Mouse (Mus musculus): ENCODE results near the gene Stt3b.
A peak's percentile ranks its signal among the peaks of the same experiment; 100 is the strongest.

The Stt3b gene

DNA sequence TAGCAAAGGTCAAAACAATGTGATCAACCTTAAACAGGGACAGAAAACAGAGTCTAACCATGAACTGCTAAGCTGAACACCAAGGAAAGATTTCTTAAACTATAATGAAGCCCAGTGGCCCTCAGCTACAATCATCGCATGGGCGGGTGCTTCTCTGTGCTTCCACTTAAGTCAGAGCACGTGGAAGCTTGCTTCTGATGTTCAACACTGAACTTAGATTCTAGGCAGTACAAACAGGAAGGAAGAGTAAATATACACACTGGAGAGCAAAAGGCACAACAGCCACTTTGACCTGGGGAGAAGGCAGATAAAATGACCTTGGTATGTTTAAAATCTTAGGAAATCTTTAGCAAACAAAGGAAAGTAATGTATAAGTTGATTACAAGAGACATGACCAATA lies 38.7 kb downstream of the Stt3b start:
- no peak for DNase-seq (ENCODE audit: low spot score)

DNA sequence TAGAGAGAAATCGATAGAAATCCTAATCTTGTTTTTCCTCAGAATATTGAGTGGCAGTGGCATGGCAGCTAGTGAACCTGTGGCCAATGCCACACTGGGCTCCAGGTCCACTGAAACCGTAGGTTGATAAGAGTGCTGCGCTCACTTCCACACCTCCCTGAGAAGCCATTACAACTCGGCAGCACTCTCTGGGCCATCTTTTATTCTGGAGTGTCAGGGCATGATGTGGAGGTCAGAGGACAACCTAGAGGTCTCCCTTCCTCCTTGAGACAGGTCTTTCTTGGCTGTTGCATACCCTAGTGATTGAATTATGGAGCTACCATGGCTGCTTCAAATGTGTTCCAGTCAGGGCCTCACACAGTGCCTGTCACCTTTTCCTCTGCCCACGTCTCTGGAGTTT lies 48.3 kb downstream of the Stt3b start:
- DNase-seq (ENCODE audit: low spot score), result no peak

DNA sequence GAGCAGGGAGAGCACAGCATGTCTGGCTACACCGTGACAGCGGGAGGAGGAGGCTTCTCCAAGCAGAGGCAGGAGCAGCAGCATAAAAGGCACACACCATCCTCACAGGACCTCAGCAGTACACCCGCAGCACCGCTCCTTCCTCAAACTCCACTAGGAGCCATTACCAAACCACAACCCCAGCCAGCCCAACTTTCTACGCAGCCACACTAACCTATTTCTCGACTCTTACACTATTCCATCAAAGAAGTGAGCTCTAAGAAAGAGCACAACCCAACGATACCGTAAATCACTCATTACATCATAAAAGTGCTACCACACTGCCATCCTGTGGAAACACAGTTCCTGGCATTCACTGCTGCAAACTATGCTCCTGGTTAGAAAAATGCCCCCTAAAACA lies 48.8 kb downstream of the Stt3b start:
- peak; percentile 20 for DNase-seq (ENCODE audit: low spot score)

DNA sequence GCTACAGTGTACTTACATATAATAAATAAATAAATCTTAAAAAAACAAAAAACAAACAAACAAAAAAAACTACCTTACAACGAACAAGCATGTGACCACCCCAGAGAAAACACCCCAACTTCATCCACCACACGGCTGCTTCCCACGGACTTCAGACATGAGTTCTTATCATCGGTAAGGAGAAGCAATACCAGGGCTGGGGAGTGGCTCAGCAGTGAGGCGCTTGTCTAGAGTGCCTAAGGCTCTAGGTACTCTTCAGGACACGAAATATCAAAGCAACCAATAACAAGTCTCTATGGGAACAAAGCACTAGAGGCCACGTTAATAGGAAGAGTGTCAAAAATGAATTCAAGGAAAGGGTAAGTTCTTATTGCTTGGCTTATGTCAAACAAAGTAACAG lies 49.8 kb downstream of the Stt3b start:
- DNase-seq (ENCODE audit: low spot score), result no peak

DNA sequence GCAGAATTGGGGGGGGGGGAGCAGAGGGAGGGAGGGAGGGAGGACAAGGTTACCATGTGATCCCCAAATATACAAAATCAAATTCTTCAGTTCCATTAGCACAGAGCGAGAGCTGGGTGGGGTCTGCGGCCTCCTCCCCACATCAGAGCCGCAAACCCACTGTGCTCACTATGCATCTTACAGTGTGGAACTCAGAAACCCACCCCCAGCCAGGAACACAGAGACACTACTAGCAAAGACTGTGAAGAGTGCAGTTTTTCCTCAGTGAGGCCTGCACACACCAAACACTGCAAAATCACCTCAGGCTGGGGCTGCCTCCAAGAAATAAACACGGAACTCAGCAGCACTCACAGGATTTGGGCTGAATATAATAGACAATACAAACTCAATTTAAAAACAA lies 50.4 kb downstream of the Stt3b start:
- no peak for DNase-seq (ENCODE audit: low spot score)

DNA sequence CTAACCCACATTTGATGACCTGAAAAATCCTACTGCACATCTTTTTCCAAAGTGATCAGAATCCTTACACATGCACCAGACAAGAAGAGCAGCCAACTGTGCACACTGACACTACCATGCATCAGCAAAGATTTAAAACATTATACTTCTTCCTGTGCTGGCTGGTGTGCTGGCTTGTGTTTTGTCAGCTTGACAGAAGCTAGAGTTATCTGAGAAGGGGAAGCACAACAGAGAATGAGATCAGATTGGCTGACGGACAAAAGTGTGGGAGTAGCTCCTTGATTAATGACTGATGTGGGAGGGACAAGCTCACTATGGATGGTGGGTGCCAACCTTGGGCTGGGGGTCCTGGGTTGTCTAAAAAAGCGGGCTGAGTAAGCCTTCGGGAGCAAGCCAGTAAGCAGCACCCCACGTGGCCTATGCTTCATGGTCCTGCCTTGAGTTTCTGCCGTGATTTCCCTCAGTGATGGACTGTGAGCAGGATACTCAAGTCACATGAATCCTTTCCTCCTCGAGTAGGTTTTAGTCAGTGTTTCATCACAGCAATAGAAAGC lies 52.4 kb downstream of the Stt3b start:
- no peak for DNase-seq (ENCODE audit: low spot score)

DNA sequence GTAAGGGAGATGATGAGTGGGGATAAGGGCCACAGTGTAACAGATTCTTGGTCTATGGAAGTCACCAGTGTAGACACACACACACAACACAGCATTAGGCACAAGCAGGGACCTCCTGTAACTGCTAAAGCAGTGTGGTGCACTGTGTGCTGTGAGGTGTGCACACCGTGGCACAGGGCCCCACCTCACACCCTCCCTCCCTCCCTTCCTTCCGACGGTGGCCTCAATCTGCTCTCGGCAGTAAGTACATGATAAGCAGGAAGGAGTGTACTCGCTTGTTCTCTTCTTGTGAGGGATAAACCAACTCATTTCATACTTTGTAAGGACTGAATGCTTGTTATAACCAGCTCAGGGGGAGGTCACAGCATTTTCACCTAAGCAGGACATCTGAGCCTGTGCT lies 61.1 kb downstream of the Stt3b start:
- no peak for DNase-seq (ENCODE audit: low spot score)

DNA sequence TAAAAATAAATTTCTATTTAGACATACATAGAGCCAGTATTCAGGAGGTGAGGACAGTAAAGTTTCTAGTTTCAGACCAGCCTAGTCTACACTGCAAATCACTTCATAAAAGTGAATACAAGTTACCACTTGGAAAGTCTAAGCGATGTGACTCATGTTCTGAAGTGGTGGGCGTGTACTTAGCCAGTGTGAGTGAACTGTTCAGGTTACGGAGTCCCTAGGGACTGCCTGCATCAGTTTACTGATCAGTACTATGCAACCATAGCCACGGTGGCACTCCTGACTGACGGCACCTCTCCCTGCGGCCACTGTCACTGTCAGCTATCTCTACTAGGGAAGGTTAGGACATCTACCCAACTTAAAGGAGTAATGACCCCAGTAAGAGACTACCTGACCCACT lies 65.1 kb downstream of the Stt3b start:
- DNase-seq (ENCODE audit: low spot score), result no peak

DNA sequence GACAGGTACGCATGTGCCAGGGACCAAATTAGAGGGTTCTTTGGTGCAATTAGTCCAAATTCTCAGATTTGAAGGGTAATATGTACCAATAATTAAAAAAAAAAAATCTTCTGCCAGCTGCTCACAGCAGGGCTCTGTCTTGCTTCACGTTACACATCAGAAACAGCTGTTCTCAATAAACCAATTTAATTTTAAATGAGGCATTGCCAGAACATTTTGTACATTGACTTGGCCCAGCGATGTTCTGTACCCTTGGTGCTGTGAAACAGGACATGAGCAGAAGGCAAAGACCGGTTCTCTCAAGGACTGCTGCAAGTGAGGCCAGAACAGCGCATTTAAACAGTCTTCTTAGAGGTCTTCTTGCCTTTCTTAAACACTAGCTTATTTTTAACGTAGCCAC lies 66.6 kb downstream of the Stt3b start:
- DNase-seq (ENCODE audit: low spot score), result no peak

DNA sequence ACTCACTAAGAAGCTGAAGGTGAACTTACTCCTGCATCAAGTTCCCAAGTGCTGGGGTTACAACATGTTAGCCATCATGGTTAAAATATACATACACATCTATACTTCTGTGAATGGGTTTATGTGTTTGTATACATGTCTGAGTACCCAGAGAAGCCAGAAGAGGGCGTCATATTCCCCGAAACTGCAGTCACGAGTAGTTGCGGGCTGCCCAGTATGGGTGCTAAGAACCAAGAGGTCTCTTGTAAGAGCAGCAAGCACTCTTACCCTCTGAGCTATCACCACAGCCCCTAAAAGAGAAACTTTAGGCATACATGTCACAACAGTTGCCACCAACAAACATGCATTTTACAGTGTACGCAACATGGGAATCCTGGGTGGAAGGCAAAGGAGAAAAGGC lies 70.4 kb downstream of the Stt3b start:
- DNase-seq (ENCODE audit: low spot score), result no peak

DNA sequence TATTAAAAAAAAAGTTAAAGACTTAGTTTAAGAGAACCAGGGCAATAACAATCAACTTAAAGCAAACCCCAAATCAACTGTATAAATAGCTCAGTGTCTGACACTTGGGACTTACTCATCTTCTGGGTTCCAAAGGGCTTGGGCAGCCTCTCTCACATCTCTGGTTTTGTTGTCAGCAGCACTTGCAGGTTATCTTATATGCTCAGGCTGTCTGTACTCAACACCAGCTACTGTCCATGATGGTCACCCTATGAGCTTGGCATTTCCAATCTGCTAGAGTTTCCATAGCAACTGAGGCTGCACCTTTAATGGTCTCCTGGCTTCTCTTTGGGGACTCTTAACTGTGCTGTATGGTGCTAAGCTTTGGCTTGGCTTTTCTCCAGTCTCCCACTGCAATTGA lies 72.3 kb downstream of the Stt3b start:
- DNase-seq (ENCODE audit: low spot score), result no peak

DNA sequence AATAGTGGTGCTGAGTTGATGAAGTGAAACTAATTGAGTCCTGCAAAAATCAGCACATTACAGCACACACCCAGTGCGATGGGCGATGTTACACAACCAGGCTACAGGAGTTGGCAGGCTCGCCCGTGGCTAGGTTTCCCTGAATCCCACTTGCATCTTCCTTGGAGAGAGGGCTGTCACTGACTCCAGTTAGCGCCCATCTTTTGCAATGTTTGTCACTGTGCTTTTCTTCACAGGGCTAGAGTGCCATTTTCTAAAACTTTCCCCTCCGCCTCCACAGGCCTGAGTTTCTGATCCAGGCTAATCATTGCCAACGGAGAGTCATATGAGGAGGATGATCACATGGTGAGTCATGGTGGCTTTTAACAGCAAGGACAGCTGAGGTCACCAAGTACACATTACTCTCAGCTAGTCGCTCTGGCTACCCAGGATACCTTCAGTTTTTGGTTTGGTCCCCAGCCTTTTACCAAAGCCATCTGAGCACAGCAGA lies 73.8 kb downstream of the Stt3b start:
- no peak for DNase-seq (ENCODE audit: low spot score)

DNA sequence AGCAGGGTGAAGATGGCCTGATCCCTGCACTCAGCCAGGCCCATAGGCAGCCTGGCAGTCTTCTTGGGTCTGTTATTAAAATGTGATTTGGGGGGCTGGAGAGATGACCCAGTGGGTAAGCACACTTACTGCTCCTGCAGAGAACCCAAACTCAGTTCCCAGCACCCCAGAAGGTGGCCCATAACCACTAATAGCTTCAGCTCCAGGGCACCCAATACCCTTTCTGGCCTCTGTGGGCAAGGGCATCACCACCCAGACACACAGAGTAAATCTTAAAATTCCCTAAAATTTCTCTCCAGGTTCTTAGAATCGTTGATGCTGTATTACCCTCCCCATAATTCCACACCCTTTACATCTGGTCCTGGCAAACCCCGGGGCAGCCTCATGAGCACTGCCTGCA lies 75.7 kb downstream of the Stt3b start:
- DNase-seq (ENCODE audit: low spot score), result no peak

DNA sequence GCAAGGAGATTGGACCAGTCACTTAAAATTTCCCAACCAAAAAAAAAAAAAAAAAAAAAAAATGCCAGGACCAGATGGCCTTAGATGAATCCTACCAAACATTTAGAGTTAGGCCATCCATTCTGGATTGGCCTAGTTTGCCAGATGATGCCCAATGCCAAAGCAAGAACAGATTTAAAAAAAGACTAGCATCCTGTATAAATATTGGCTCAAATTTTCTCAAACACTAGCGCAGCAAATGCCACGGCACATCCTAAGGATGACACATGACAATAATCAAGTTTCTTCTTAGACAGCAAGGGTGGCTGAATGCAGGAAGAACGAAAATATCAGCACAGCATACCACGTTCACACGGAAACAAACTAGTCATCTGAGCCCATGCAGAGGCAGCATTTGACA lies 76.5 kb downstream of the Stt3b start:
- DNase-seq (ENCODE audit: low spot score), result peak; percentile 8

DNA sequence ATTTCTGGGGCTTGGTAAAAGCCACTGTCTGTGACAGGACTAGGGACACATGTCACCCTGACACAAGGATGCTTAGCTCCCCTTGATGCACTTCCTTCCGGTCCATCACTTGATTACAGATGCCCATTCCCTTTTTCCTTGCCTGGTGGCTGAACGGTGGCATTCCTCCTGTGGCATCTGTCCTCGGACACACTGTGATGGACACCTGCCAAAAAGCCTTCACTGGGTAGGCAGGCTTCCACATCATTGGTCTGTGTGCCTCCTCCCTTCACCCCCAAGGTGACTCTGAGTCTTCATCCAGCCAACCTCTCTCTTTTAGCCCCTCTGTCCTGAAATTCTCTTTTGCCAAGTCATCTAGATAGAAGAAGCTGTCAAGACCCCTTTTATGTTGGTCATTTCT lies 78.7 kb downstream of the Stt3b start:
- no peak for DNase-seq (ENCODE audit: low spot score)

DNA sequence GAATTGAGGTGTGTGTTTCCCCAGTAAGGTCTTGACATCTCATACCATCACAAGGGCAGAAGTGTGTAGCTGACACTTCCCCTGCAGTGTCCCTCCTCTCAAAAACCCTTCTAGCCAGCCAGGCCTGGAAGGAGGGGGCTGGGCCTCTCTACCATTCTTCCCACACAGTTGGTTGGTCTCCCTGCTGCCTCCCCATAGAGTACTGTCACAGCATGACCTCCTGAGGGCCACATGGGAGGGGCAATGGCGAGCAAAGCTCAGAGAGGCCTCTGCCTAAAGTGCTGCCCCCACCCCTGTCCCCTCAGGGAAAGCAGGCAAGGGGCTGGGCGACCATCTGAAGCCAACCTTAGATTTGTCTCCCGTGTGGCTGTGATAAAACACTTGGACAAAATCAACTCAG lies 80.1 kb downstream of the Stt3b start:
- DNase-seq (ENCODE audit: low spot score), result no peak

DNA sequence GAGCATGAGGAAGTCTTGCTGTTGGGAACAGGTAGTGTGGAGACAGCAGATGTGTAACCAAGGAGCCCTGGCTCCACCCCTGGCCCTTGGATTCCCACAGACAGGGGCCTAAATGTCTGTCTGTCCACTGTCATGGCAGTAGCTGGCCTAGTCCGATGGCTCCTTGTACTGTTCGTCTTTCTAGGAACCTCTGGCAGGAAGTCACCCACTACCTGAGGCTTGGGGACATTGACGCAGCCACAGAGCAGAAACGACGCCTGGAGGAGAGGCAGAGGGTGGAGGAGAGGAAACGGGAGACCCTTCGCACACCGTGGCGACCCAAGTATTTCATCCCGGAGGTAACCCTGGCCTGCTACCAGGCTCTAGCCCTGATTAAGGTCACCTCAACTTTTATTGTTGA lies 80.5 kb downstream of the Stt3b start:
- DNase-seq (ENCODE audit: low spot score), result no peak

DNA sequence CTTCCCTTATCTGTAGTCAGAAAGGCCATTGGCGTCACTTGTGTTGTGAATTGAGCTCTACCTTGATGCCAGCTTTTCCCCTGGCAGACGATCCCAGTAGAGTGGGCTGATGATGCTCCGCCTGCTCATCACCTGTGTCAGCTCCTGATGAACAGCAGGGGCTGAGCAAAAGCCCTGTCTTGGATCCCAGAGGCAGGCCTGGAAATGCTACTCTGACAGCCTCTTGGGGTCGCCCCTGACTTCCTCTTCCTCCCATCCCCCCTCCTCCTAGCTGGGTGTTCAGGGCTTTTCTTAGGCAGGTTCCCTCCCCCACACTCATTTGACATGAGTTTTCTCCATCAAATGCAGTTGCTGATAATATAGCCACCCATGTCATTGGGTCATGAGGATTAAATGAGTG lies 81.1 kb downstream of the Stt3b start:
- no peak for DNase-seq (ENCODE audit: low spot score)

DNA sequence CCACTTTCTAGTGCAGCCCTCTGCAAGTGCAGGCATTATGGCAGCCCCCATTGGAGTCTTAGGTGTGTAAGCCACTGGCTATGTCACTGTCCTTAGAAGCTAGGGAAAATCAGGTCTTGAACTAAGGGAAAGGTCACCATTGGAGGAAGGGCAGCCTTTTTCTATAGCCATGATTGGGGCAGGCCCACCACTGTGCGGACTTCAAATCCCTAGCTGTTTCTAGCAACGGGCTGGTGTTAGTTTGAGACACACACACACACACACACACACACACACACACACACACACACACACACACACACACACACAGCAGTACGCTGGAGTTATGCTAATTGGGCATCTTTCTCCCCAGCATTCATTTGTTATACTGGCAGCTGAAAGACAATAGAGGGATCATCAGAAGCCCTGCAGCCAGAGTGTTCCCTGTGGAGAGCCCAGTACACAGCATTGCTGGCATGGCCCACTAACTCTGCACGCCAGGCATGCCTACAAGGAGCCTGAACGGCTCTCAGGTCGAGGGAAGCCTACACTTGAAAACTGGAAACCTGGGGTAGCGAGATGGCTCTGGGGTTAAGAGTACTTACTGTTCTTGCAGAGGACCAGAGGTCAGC lies 85.4 kb downstream of the Stt3b start:
- DNase-seq (ENCODE audit: low spot score), result no peak

DNA sequence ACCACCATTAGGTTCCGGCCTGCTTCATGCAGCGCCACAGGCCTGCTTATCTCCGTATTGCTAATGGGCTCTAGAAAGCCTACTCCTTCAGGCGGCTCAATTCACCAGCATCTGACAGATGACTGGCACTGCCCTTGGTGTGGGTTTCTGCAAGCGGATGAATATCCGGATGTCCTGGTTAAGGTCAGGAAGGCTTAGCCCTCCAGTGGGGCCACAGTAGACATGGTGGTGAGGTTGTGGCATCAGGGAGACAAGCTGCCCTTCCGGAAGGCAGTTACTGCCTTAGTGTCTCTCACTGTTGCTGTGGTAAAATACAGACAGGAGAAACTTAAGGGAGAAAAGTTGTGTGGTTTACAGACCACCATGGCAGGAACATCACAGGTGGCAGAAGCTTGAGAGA lies 89.0 kb downstream of the Stt3b start:
- no peak for DNase-seq (ENCODE audit: low spot score)

DNA sequence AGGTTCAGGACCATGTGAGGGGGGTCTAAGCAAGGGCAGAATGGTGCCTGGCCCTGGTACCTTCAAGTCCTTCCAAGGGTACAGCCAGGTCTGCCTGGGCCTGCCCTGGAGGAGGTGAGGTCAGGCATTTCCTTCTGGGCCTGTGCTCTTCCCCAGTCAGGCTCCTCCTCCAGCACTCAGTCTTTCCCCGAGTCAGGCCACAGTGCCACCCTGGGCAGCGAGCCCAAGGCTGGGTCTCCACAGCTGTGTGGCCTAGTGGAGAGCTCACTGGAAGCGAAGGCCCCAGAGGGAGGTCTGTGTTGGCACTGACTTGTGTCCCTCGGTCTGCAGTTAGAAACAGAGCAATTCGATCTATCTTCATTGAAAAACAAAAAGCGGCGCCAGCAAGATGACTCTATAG lies 89.8 kb downstream of the Stt3b start:
- no peak for DNase-seq (ENCODE audit: low spot score)

DNA sequence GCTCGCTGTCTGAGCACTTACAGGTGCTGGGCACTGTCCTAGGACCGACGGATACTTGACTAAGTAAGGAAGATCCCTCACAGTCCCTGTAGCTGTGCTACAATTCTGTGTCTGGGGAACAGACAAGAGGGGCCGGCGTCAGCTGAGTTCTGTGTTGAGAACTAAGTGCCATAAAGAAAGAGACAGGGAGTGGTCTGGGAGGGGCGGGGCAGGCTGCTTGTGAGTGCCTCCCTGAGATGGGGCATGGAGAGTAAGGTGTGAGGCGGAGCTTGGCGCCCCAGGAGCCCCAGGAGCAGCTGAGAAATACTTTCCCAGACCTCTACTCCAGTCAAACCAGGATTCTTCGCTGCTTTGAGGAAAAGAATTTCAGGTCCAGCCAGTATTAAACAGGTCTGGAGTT lies 92.2 kb downstream of the Stt3b start:
- no peak for DNase-seq (ENCODE audit: low spot score)

DNA sequence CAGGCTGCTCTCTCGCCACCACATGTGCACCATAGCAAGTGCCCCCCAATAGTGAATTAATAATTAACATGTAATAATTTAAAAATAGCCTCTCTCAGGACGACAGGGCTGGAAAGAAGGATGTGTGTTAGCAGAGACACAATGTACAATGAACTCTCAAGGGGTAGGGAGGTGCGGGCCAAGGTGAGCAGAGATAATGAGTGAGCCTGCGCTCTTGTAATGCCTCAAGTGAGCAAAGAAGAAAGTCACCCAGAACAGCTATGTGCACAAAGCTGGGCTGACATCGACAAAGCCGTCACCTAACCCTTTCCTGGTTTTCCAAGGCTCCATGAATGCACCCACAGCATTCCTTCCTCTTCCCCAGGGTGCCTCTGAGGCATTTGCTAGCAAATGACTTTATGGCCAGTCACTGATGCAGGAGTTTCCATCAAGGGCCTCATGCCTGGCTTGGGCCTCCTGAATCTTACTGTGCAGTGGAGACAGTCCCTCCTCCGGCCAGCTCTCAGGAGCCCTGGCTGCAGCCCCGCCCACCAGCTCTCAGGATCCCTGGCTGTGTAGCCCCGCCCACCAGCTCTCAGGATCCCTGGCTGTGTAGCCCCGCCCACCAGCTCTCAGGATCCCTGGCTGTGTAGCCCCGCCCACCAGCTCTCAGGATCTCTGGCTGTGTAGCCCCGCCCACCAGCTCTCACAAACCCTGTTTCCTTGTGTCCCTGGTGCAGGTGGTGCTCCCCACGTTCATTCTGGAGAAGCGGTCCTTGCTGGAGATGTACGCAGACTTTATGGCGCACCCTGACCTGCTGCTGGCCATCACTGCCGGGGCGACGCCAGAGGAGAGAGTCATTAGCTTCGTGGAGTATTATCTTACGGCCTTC lies 94.2 kb downstream of the Stt3b start:
- no peak for DNase-seq (ENCODE audit: low spot score)
